Mouse (Mus musculus): ENCODE measurements at regions not wholly inside any gene's neighbourhood (a gene's known extent, or its start where the extent isn't known, plus 50 kb on each side); places are given as distances from the start of the nearest gene placed in this dataset.
"Not testable (repeated sequence)": the region's sequence is repeated elsewhere in the genome, so short reads cannot be mapped to it uniquely, and the experiment has no call there.

DNA sequence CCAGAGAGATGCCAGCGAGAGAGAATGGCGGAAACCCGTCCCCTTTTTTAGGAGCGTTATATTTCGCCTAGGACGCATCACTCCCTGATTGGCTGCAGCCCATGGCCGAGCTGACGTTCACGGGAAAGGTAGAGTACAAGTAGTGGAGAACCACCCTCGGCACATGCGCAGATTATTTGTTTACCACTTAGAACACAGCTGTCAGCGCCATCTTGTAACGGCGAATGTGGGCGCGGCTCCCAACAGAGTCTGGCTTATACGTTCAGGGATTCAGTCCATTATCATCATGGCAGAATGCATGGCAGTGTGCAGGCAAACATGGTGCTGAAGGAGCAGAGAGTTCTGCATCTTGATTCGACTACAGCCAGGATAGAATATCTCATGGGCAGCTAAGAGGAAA is 339.8 kb upstream of the Glra2 start:
- H3K9ac ChIP-seq (ENCODE audit: low read length); H3K9me3 ChIP-seq (ENCODE audit: control insufficient read depth, low read length); H3K4me3 ChIP-seq (ENCODE audit: low read depth, low read length); H3K27ac ChIP-seq (ENCODE audit: low read depth, low read length); ATAC-seq (replicated peaks; ENCODE audit: low FRiP score); H3K27me3 ChIP-seq (ENCODE audit: control insufficient read depth, insufficient read depth, low read length); DNase-seq (ENCODE audit: low spot score); H3K4me1 ChIP-seq (replicated peaks; ENCODE audit: control insufficient read depth, insufficient read depth, low read length); H3K36me3 ChIP-seq (ENCODE audit: control insufficient read depth, insufficient read depth, low read length); H3K4me2 ChIP-seq (ENCODE audit: low read depth, low read length, severe bottlenecking): not testable (repeated sequence)
- WGBS, result 77% methylated on average over 10 of the region's 18 CpGs

DNA sequence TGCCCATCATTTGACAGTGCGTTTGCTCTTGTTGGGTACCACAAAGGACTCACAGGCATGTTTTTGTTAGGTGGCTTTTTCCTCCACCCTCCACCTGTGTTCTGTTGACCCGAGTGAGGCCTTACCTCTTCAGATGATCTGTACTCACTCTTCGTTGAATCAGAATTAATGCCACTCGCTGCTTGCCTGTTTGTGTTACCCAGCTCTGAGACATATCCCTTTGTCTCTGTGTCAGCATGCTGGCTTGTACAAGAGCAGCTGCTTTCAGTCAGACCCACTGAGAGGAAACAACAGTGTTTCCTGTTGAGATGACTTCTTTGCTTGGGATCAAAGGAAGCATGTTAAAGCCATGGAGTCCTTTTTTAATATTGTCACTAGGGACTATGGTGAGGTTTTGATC is 304.0 kb upstream of the Glra2 start:
- H3K27ac ChIP-seq (ENCODE audit: low read depth, low read length), result no peak overlapping the region
- no peak overlapping the region for H3K4me2 ChIP-seq (ENCODE audit: low read depth, low read length, severe bottlenecking)
- no peak overlapping the region for H3K9ac ChIP-seq (ENCODE audit: low read length)
- H3K9me3 ChIP-seq (ENCODE audit: control insufficient read depth, low read length), result no peaks in the 10 kb centered on the region
- no peak; the same call in 1 of the 2 replicates for ATAC-seq (replicated peaks; ENCODE audit: low FRiP score)
- no peak overlapping the region for H3K4me3 ChIP-seq (ENCODE audit: low read depth, low read length)
- peak; percentile 44 for DNase-seq (ENCODE audit: low spot score)
- WGBS, result 48% methylated on average over 4 of the region's 4 CpGs
- no peaks in the 10 kb centered on the region for H3K27me3 ChIP-seq (ENCODE audit: control insufficient read depth, insufficient read depth, low read length)
- no peaks in the 10 kb centered on the region for H3K36me3 ChIP-seq (ENCODE audit: control insufficient read depth, insufficient read depth, low read length)
- no peaks in the 10 kb centered on the region for H3K4me1 ChIP-seq (replicated peaks; ENCODE audit: control insufficient read depth, insufficient read depth, low read length)

DNA sequence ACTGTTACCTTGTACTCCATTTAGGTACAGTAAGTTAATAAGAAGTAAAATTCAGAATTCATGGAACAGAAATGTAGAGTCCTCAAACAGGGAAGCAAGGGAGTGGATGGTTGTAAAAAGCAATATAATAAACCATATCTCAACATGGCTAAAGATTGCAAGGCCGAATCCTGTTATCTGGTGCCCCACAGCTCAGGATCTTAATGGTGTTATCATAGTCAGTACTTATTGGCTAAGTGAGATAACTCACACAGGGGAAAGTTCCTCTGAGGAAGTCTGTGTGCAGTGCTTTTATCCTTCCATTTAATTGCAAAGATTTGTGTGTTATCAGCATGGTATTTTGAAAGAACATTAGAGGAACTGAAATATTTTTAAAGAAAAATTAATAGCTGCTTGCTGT is 288.9 kb upstream of the Glra2 start:
- no peak overlapping the region for H3K4me3 ChIP-seq (ENCODE audit: low read depth, low read length)
- H3K27ac ChIP-seq (ENCODE audit: low read depth, low read length), result no peak overlapping the region
- no peak overlapping the region for H3K4me2 ChIP-seq (ENCODE audit: low read depth, low read length, severe bottlenecking)
- no peaks in the 10 kb centered on the region for H3K27me3 ChIP-seq (ENCODE audit: control insufficient read depth, insufficient read depth, low read length)
- ATAC-seq (replicated peaks; ENCODE audit: low FRiP score) (no peak), DNase-seq (ENCODE audit: low spot score) (no peak)
- H3K9ac ChIP-seq (ENCODE audit: low read length), result no peak overlapping the region
- H3K36me3 ChIP-seq (ENCODE audit: control insufficient read depth, insufficient read depth, low read length), result no peaks in the 10 kb centered on the region
- H3K9me3 ChIP-seq (ENCODE audit: control insufficient read depth, low read length), result no peaks in the 10 kb centered on the region
- H3K4me1 ChIP-seq (replicated peaks; ENCODE audit: control insufficient read depth, insufficient read depth, low read length), result no peaks in the 10 kb centered on the region
- WGBS, result 91% methylated on average over 1 of the region's 1 CpGs

DNA sequence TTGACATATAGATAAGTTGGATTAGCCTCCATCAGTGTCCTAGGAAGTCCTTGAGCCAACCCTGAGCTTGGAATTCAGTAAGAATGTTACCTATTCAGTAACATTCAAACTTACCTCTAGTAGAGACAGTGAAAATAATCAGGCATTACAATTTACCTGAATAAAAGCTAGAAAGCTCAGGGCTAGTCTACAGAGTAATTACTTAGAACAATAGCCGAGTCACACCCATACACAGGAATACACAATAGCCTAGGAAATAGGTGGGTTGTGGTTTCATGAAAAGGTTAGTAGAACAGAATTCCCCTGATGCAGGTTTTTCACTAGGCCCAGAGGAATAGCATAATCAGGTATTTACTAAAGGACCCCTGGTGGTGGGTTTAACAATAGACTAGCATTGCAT is 273.6 kb upstream of the Glra2 start:
- not testable (repeated sequence) for H3K36me3 ChIP-seq (ENCODE audit: control insufficient read depth, insufficient read depth, low read length); H3K9ac ChIP-seq (ENCODE audit: low read length); H3K27ac ChIP-seq (ENCODE audit: low read depth, low read length); DNase-seq (ENCODE audit: low spot score); ATAC-seq (replicated peaks; ENCODE audit: low FRiP score); H3K4me3 ChIP-seq (ENCODE audit: low read depth, low read length); H3K4me1 ChIP-seq (replicated peaks; ENCODE audit: control insufficient read depth, insufficient read depth, low read length); H3K4me2 ChIP-seq (ENCODE audit: low read depth, low read length, severe bottlenecking); H3K9me3 ChIP-seq (ENCODE audit: control insufficient read depth, low read length); H3K27me3 ChIP-seq (ENCODE audit: control insufficient read depth, insufficient read depth, low read length)
- 87% methylated on average over 1 of the region's 1 CpGs for WGBS

Data from forebrain, embryonic 11.5 days (tissue).